Mouse (Mus musculus) mouse trophoblast stem cell (cell line): ENCODE results near the gene Samd5.

Experiments used
- in situ Hi-C, 2 experiments: fragments of 300-500 bp; cut with MseI, MboI; formaldehyde crosslinking; loops; 2 replicates in 1 of 2; 3 replicates in 1 of 2; pipeline ENCODE4 v1.15.1; 2025

Samd5 gene

GRCm38 (mm10) chr10:9586328-9586727 lies 88.7 kb downstream of the Samd5 start:
- in situ Hi-C loops, result no loop called here

- in situ Hi-C loops, result loop anchor here in 1 of 2 experiments (10.0 kb wide), 1 partner anchor 95 kb away; the partner anchor contains the start of gene Samd5
Measured at GRCm38 (mm10) chr10:9579374-9579773, 95.6 kb downstream of the Samd5 start.

GRCm38 (mm10) chr10:9575605-9576004 lies 99.4 kb downstream of the Samd5 start:
- in situ Hi-C loops, result loop anchor here in 1 of 2 experiments (10.0 kb wide), 1 partner anchor 99 kb away; the partner anchor contains the start of gene Samd5

- in situ Hi-C loops, result loop anchor here in 1 of 2 experiments (10.0 kb wide), 1 partner anchor 101 kb away; the partner anchor contains the start of gene Samd5
Measured at GRCm38 (mm10) chr10:9574135-9574534, 100.9 kb downstream of the Samd5 start.
